Mouse (Mus musculus): ENCODE data around the gene Caprin1.

- TF ChIP-seq CTCF (conservative IDR thresholded peaks at IDR 0.05; ENCODE audit: insufficient read depth, insufficient read length, low read depth, low read length) (no peak), POLR2A (IDR thresholded peaks at IDR 0.05; ENCODE audit: low read depth, low read length) (no peak)
Observed at GRCm38 (mm10) chr2:103761993-103762392, 35.5 kb downstream of the Caprin1 start.

All from kidney, adult 2 months (tissue).